Mouse (Mus musculus) erythroblast, embryonic 14.5 days (primary cell): Measurements from ENCODE around the gene Ctf1.

Experiments
- GATA1 ChIP-seq: IDR thresholded peaks from 2 replicates; pipeline ENCODE4 v1.6.1; 2012; ENCODE audit warnings: low read length, inconsistent platforms, mixed read lengths
- TAL1 ChIP-seq: IDR thresholded peaks from 3 replicates; pipeline ENCODE4 v1.6.1; 2012; ENCODE audit warnings: low read length, inconsistent platforms, mixed read lengths

GRCm38 (mm10) chr7:127763642-127764041 is 51.1 kb downstream of the Ctf1 start:
- TF ChIP-seq GATA1 (no peak), TAL1 (no peak)
